Mouse (Mus musculus) midbrain, embryonic 13.5 days (tissue): ENCODE results near the gene Bpifc. TPM values are rescaled to one million over a fixed set of nuclear protein-coding genes. Genes with fewer than 3 reads are reported as not detected.

Source experiments
- ATAC-seq: fragments of 200-750 bp; cut with Nextera tagmentation; 2 replicates; pipeline ENCODE4 v1.8.0; 2017; ENCODE audit warnings: mild to moderate bottlenecking, moderate TSS enrichment, moderate library complexity
- H3K27ac ChIP-seq: fragments of 300-500 bp; sonication (generic); 2 replicates; pipeline ENCODE4 v1.5.1; 2015; ENCODE audit warnings: inconsistent platforms, mild to moderate bottlenecking, moderate library complexity
- H3K27me3 ChIP-seq: fragments of 300-500 bp; sonication (generic); 2 replicates; pipeline ENCODE4 v1.6.1; 2015; ENCODE audit warnings: mild to moderate bottlenecking, inconsistent platforms
- H3K36me3 ChIP-seq: fragments of 300-500 bp; sonication (generic); 2 replicates; pipeline ENCODE4 v1.6.1; 2015; ENCODE audit warnings: mild to moderate bottlenecking, inconsistent platforms
- H3K4me1 ChIP-seq: fragments of 300-500 bp; sonication (generic); replicated peaks from 2 replicates; pipeline ENCODE4 v1.6.1; 2015; ENCODE audit warnings: inconsistent platforms
- H3K4me2 ChIP-seq: fragments of 300-500 bp; sonication (generic); replicated peaks from 2 replicates; pipeline ENCODE4 v1.6.1; 2015; ENCODE audit warnings: moderate library complexity, mild to moderate bottlenecking, inconsistent platforms
- H3K4me3 ChIP-seq: fragments of 300-500 bp; sonication (generic); replicated peaks from 2 replicates; pipeline ENCODE4 v1.5.1; 2015; ENCODE audit warnings: mild to moderate bottlenecking, inconsistent platforms
- H3K9ac ChIP-seq: fragments of 300-500 bp; sonication (generic); replicated peaks from 2 replicates; pipeline ENCODE4 v1.6.1; 2015; ENCODE audit warnings: mild to moderate bottlenecking, inconsistent platforms
- H3K9me3 ChIP-seq: fragments of 300-500 bp; sonication (generic); 2 replicates; pipeline ENCODE4 v1.6.1; 2016; ENCODE audit warnings: mild to moderate bottlenecking, inconsistent platforms
- WGBS: fragments of 180-500 bp; shearing (Covaris S2); methylation state at CpG from one replicate; pipeline ENCODE4 v1.1.7; 2015; 5-methylcytosine and 5-hydroxymethylcytosine counted together
- polyA plus RNA-seq: library from polyadenylated mRNA; unstranded; fragments of >200 nt; fragmentation: Nextera tagmentation; extraction: Ambion mirVana; gene quantifications from 2 replicates; pipeline ENCODE4 v1.2.1, GENCODE M21; 2015

The Bpifc gene
- polyA plus RNA-seq, 1 experiment from 2014 or later: not detected

DNA sequence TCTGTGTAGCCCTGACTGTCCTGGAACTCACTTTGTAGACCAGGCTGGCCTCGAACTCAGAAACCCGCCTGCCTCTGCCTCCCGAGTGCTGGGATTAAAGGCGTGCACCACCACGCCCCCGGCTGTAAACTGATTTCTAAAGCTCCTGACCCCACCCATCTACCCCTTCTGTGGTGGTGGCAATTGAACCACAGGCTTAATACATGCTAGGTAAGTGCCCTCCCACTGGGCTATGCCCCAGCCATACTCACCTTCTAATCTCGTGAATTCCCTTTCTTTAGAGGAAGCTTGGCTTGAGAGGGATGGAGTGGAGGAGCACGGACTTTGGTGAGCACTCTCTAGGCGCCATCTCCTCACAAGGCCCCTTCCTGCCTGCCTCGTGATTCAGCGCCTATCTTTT, 81.7 kb downstream of the Bpifc start:
- H3K27me3 ChIP-seq: peaks cover 10% of the 10 kb centered on the region
- no peak overlapping the region for H3K27ac ChIP-seq
- WGBS: 94% methylated on average over 11 of the region's 11 CpGs
- H3K4me2 ChIP-seq: no peak overlapping the region
- H3K9ac ChIP-seq: no peak overlapping the region
- no peaks in the 10 kb centered on the region for H3K9me3 ChIP-seq
- ATAC-seq: no peak
- no peak overlapping the region for H3K4me3 ChIP-seq
- peaks cover 15% of the 10 kb centered on the region for H3K4me1 ChIP-seq
- no peaks in the 10 kb centered on the region for H3K36me3 ChIP-seq

DNA sequence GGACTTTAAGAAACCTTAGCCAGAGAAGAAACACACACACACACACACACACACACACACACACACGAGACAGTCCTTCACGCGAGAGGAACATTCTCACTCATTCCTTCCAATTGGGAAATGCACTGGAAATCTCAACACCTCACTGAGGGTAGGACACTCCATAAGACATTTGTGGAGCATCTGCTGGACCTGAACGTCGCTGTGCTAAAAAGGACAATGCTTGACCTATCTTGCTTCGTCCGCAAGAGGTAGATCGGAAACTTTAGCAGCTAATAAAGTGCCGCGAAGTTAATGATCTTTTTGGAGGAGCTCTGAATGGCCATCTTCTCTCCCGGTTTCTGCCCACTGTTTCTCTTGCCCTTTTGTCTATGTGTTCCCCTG, 82.5 kb downstream of the Bpifc start:
- peak overlapping the region; percentile 70 for H3K9ac ChIP-seq
- 45% methylated on average over 11 of the region's 11 CpGs for WGBS
- no peak for ATAC-seq

GRCm38 (mm10) chr10:85928499-85929207, 83.0 kb downstream of the Bpifc start:
- H3K4me3 ChIP-seq: peak overlapping the region; percentile 57
- H3K4me2 ChIP-seq: peak overlapping the region; percentile 87
- ATAC-seq: peak; percentile 93
- peak overlapping the region; percentile 47; the same call in 1 of the 2 replicates for H3K27ac ChIP-seq
- no peaks in the 10 kb centered on the region for H3K36me3 ChIP-seq
- no peaks in the 10 kb centered on the region for H3K9me3 ChIP-seq
- WGBS: under 1% methylated on average over 63 of the region's 63 CpGs
- peaks cover 10% of the 10 kb centered on the region for H3K27me3 ChIP-seq
- H3K4me1 ChIP-seq: peaks cover 15% of the 10 kb centered on the region
- peak overlapping the region; percentile 70 for H3K9ac ChIP-seq

More for the DNA sequence above, 82.5 kb downstream of the Bpifc start:
- H3K4me2 ChIP-seq: peak overlapping the region; percentile 87
- no peak overlapping the region for H3K27ac ChIP-seq
- no peaks in the 10 kb centered on the region for H3K36me3 ChIP-seq
- H3K4me3 ChIP-seq: peak overlapping the region; percentile 57
- H3K27me3 ChIP-seq: peaks cover 10% of the 10 kb centered on the region
- H3K9me3 ChIP-seq: no peaks in the 10 kb centered on the region
- peaks cover 15% of the 10 kb centered on the region for H3K4me1 ChIP-seq

- Histone ChIP-seq H3K27ac (peak within 1 kb of the TSS; percentile 47; the same call in 1 of the 2 replicates), H3K4me3 (peak within 1 kb of the TSS; percentile 57)
- no peak; the same call in 1 of the 2 replicates for ATAC-seq
Observed at GRCm38 (mm10) chr10:85927676-85928445, 83.8 kb downstream of the Bpifc start, which contains the start of gene Ascl4. Gene Ascl4, plus strand, starts transcription at chr10:85927681.

GRCm38 (mm10) chr10:85916498-85917309, 95.0 kb downstream of the Bpifc start, which contains the start of gene Prdm4:
Gene Prdm4, minus strand, starts transcription at chr10:85917142.
- H3K4me2 ChIP-seq: peak within 1 kb of the TSS; percentile 63
- peak within 1 kb of the TSS; percentile 88 for H3K27ac ChIP-seq
- H3K27me3 ChIP-seq: peaks cover 5% of the 10 kb centered on the region; the same call in 1 of the 2 replicates
- peaks cover 28% of the 10 kb centered on the region for H3K36me3 ChIP-seq
- peak within 1 kb of the TSS; percentile 94 for H3K4me3 ChIP-seq
- under 1% methylated on average over 83 of the region's 90 CpGs for WGBS
- H3K9me3 ChIP-seq: no peaks in the 10 kb centered on the region
- H3K9ac ChIP-seq: peak within 1 kb of the TSS; percentile 92
- peaks cover 17% of the 10 kb centered on the region for H3K4me1 ChIP-seq
- peak; percentile 99 for ATAC-seq

More at GRCm38 (mm10) chr10:85927676-85928445, 83.8 kb downstream of the Bpifc start, which contains the start of gene Ascl4:
- Histone ChIP-seq H3K9ac (peak within 1 kb of the TSS; percentile 70), H3K4me2 (peak within 1 kb of the TSS; percentile 87), H3K4me1 (peaks cover 15% of the 10 kb centered on the region), H3K27me3 (peaks cover 10% of the 10 kb centered on the region), H3K36me3 (no peaks in the 10 kb centered on the region), H3K9me3 (no peaks in the 10 kb centered on the region)
- 1% methylated on average over 23 of the region's 23 CpGs for WGBS

Other genes starting within 250 kb of the Bpifc start
- 69.1 and 75.5 TPM in 2 replicates for gene Pwp1, start 182.4 kb downstream of the Bpifc start, polyA plus RNA-seq
- gene Prdm4, start 94.8 kb downstream of the Bpifc start, polyA plus RNA-seq: 22.3 and 26.0 TPM in 2 replicates
- gene Ascl4, start 84.2 kb downstream of the Bpifc start, polyA plus RNA-seq: 0.95 and 1.0 TPM in 2 replicates
- gene Rtcb, start 54.1 kb downstream of the Bpifc start, polyA plus RNA-seq: 191 and 196 TPM in 2 replicates
- 14.0 and 15.0 TPM in 2 replicates for gene Fbxo7, start 10.1 kb upstream of the Bpifc start, polyA plus RNA-seq